Mouse (Mus musculus) right cerebral cortex, postnatal 10 days (tissue): Measurements from ENCODE around the gene Bak1.

Experiments
- DNase-seq, 2 experiments: peaks; one replicate each; pipeline ENCODE4 v3.0.0; 2021; ENCODE audit warnings: low spot score in 2 of 2

Gene Bak1

DNA sequence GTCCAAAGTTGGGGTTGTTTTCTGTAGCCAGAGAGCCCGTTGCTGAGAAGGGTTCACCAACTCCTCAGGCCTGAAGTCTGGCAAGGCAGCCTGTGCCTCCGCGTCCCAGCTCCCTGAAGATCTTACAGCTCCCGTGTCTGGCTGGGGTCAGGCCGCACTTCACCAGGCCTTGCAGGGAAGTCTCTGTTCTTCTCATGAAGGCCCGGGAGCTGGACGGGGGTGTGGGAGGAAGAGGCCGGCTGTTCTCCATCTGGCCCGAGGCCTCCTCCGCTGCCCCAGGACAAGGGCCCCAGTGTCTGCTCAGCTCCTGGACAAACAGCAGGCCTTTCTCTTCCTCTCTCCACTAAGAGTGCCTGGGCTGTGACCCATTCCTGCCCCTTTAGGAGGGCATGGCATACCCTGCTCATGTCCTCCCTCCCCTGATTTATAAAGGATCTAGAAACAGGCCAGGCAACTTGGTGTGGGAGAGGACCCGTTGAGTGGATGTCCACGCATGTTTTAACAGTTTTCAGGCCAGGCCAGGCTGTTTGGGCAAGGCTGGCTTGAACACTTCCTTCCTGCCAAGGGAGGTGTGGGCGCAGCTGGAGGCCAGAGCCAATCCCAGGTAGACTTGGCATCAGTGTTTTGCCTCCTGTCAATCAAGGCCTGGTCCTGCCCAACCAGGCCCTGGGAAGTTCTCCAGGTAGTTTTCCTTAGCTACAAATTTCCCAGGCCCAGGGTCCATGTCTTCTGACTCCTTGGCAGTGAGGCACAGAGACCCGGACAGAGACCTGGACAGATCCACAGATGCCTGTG, 19.8 kb upstream of the Bak1 start:
- peak; percentile 66 to 68 for DNase-seq

GRCm38 (mm10) chr17:27047762-27048444, 19.1 kb upstream of the Bak1 start:
- no peak for DNase-seq

GRCm38 (mm10) chr17:27045164-27045563, 16.4 kb upstream of the Bak1 start:
- DNase-seq: no peak

DNA sequence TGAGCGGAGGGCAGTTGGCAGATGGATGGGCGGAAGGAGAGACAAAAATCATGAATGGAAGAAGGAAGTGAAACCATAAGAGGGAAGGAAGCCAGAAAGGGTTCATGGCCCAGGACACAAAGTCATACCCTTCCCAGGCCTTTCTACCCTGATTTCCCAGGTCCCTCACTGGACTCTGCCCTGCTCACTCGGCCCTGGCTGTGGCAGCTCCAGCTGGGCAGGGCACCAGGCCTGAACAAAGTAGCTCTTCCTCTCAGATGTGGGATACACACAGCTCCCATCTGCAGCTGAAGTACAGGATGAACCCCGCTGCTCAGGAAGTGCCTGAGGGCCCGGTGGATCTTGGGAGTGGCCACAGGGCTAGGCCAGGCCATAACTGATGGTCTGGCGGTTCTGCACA, 14.0 kb upstream of the Bak1 start:
- DNase-seq: no peak

DNA sequence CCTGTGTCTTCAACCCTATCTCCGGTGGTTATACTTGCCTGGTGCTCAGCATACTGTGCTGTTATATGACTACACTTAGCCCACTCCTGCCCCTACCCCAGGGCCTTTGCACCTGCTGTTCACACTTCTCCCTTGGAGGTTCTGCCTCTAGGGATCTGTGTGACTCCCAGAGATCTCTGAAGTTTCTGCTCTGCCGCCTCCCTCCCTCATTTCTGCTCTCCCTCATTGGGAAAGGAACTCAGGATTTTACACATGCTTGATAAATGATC, 12.9 kb upstream of the Bak1 start:
- DNase-seq: no peak

GRCm38 (mm10) chr17:27041046-27041786, 12.4 kb upstream of the Bak1 start:
- no peak for DNase-seq

GRCm38 (mm10) chr17:27040304-27041045, 11.7 kb upstream of the Bak1 start:
- no peak for DNase-seq

GRCm38 (mm10) chr17:27039432-27040102, 10.8 kb upstream of the Bak1 start:
- no peak for DNase-seq

- no peak for DNase-seq
Measured at GRCm38 (mm10) chr17:27038335-27039050, 9.7 kb upstream of the Bak1 start.

- DNase-seq: no peak
Measured at GRCm38 (mm10) chr17:27036465-27036864, 7.7 kb upstream of the Bak1 start.

DNA sequence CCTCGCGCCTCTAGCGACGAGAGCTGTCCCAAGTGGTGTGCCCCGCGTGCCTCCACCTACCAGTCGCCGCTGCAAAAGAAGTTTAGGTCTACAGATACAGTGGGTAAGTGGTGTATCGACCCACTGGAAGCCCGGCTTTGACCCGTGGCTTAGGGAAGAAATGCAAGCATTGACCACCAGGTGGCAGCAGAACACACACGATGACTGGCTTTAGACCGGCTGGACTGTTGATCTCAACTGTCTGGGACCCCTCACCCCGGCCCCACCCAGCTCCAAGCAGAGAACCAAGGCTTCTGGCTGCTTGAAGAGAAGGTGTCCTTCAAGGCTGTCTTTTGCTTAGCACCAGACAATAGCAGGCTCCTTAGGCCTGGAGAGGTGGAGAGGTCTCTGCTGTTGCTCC, 4.1 kb upstream of the Bak1 start:
- DNase-seq: peak; percentile 73 to 78

DNA sequence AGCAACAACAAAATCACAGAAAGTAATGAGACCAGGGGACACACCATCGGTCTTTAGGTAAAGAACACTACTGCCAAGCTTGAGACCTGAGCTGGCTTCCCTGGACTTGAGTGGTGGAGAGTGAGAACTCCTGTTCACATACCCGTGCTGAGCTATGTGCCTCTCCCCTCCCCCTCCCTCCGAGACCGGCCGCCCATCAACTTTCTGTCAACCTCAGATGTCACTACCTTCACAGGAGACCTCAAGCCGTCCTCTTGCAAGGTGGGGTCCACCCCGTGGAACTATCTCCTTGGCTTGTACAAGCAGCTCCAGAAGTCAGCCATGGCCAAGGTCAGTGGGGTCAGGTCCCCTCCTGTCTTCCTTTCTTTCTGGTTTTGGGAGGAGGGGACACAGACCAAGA, 3.5 kb upstream of the Bak1 start:
- no peak for DNase-seq

DNA sequence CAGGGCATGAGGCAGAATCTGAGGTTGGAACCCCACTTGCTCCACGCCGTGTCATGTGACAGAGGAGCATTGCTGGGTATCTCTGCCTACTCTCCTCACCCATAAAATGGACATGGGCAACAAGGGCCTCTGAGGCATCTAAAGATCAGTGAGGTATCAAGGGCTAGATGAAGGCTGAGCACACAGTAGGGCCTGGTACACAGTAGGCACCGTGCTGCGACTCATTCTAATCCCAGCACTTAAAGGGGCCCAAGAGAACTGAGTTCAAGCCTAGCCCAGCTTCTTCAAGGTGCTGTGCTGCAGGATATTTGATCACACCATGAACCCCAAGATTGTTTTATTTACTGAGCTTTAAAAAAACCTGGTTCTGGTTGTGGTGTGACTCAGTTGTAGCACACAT, 2.1 kb upstream of the Bak1 start:
- no peak for DNase-seq

DNA sequence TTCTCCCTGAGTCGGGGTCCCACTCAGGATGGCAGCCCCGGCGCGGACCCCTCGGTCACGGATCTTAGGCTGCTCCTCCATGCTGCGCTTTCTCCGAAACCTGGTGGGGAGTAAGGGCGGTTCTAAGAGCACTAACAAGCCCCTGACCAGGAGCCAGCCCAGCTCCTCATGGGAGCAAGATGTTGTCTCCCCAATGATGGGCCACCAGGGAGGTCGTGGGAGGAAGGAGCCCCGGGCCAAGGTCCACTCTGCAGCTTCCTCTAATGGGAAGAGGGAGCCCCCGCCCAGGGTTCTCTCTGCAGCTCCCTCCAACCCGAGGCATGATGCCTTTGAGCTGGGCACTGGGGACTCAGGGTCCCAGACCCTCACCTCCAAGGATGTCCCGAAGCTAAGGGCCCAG, 622 bp upstream of the Bak1 start:
- DNase-seq: no peak

DNA sequence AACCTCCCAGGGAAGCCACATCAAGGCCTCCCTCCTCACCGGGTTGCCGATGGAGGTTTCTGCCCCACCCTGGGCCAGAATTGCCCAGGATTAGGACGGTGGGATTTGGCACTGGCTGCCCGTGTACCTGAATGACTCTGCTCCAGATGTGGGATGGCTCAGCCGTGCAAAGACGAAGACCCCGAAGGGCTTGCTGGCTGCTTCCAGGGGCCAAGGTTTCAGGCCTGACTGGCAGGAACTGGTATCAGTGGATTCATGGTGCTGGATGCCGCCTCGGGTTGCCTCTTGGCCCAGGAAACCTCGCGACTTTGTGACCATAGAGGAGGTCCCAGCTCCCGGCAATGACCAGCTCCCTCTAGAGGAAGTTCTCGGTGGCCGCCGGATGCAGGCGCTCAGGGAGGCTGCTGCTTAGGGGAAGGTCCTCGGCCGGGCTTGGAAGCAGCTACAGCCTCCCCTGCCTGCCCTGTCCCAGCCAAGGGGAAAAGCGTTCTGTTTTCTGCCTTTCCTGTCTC, 469 bp downstream of the Bak1 start:
- peak; percentile 92 to 94 for DNase-seq

- peak; percentile 65 to 72 for DNase-seq
Measured at GRCm38 (mm10) chr17:27027460-27028283, 1.1 kb downstream of the Bak1 start.

GRCm38 (mm10) chr17:27025951-27026350, 2.9 kb downstream of the Bak1 start:
- no peak for DNase-seq

- DNase-seq: no peak
Measured at GRCm38 (mm10) chr17:27025326-27025902, 3.4 kb downstream of the Bak1 start.

GRCm38 (mm10) chr17:27023342-27023741, 5.5 kb downstream of the Bak1 start:
- DNase-seq: no peak

- DNase-seq: no peak
Measured at GRCm38 (mm10) chr17:27021736-27022135, 7.1 kb downstream of the Bak1 start.
